Mouse (Mus musculus) neural tube, embryonic 14.5 days (tissue): ENCODE measurements around the gene Vmn1r23. TPM values are rescaled to one million over a fixed set of nuclear protein-coding genes. Genes with fewer than 3 reads are reported as not detected.
"Not testable (repeated sequence)": the region's sequence is repeated elsewhere in the genome, so short reads cannot be mapped to it uniquely, and the experiment has no call there.

Experiments used
- ATAC-seq: fragments of 200-750 bp; cut with Nextera tagmentation; 2 replicates; pipeline ENCODE4 v1.8.0; 2017; ENCODE audit warnings: low read depth, mild to moderate bottlenecking, moderate TSS enrichment, moderate library complexity
- H3K27ac ChIP-seq: fragments of 300-500 bp; sonication (generic); 2 replicates; pipeline ENCODE4 v1.5.1; 2014; ENCODE audit warnings: low read depth, mild to moderate bottlenecking, control low read depth, low read length, moderate library complexity, mixed read lengths
- H3K27me3 ChIP-seq: fragments of 300-500 bp; sonication (generic); 2 replicates; pipeline ENCODE4 v1.6.1; 2014; ENCODE audit warnings: low read length; ENCODE audit not compliant: control insufficient read depth, insufficient read depth
- H3K36me3 ChIP-seq: fragments of 300-500 bp; sonication (generic); 2 replicates; pipeline ENCODE4 v1.6.1; 2014; ENCODE audit warnings: low read length, mixed read lengths; ENCODE audit not compliant: control insufficient read depth, insufficient read depth
- H3K4me1 ChIP-seq: fragments of 300-500 bp; sonication (generic); 2 replicates; pipeline ENCODE4 v1.6.1; 2014; ENCODE audit warnings: low read length; ENCODE audit not compliant: control insufficient read depth, insufficient read depth
- H3K4me2 ChIP-seq: fragments of 300-500 bp; sonication (generic); 2 replicates; pipeline ENCODE4 v1.6.1; 2014; ENCODE audit warnings: mild to moderate bottlenecking, low read depth, low read length, control low read depth
- H3K4me3 ChIP-seq: fragments of 300-500 bp; sonication (generic); 2 replicates; pipeline ENCODE4 v1.5.1; 2014; ENCODE audit warnings: low read depth, low read length, control low read depth, mixed read lengths
- H3K9ac ChIP-seq: fragments of 300-500 bp; sonication (generic); replicated peaks from 2 replicates; pipeline ENCODE4 v1.6.1; 2014; ENCODE audit warnings: low read depth, mild to moderate bottlenecking, control low read depth, low read length, mixed read lengths
- H3K9me3 ChIP-seq: fragments of 300-500 bp; sonication (generic); 2 replicates; pipeline ENCODE4 v1.6.1; 2016; ENCODE audit warnings: low read length; ENCODE audit not compliant: control insufficient read depth
- WGBS: fragments of 180-500 bp; shearing (Covaris S2); extraction: QIAGEN DNeasy Blood & Tissue Kit; methylation state at CpG from one replicate; pipeline ENCODE4 v1.1.7; 2014; 5-methylcytosine and 5-hydroxymethylcytosine counted together
- polyA plus RNA-seq: library from polyadenylated mRNA; unstranded; fragments of >200 nt; fragmentation: Nextera tagmentation; extraction: Ambion mirVana; gene quantifications from 2 replicates; pipeline ENCODE4 v1.2.1, GENCODE M21; 2014

The Vmn1r23 gene
- polyA plus RNA-seq, result not detected in 2 replicates

DNA sequence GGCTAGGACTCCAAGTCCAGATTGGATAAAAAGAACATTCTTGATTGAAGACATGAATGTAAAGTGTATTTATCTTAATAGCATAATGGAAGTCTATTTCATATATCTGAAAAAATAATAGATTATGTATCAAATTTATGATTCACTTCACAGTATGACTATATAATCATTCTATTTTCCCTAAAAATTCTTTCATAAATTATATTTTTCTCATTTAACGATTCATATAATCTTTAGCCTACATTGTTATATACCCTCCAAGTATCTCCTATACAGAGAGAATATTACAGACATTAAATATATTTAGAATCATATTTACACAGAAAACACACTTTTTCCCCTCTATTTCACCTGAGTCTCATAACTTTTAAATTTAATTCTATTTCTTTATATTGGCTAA lies at the start of gene Vmn1r23:
Gene Vmn1r23, minus strand, starts transcription at position 101 of the 400 bp plus-strand sequence.
- no peaks in the 10 kb centered on the region for H3K9me3 ChIP-seq
- no peak within 1 kb of the TSS for H3K27ac ChIP-seq
- WGBS, result 96% methylated on average over 1 of the region's 1 CpGs
- H3K9ac ChIP-seq, result no peak within 1 kb of the TSS
- no peak within 1 kb of the TSS for H3K4me2 ChIP-seq
- H3K4me1 ChIP-seq, result no peaks in the 10 kb centered on the region
- H3K27me3 ChIP-seq, result no peaks in the 10 kb centered on the region
- H3K36me3 ChIP-seq, result no peaks in the 10 kb centered on the region
- H3K4me3 ChIP-seq, result no peak within 1 kb of the TSS
- ATAC-seq, result no peak

DNA sequence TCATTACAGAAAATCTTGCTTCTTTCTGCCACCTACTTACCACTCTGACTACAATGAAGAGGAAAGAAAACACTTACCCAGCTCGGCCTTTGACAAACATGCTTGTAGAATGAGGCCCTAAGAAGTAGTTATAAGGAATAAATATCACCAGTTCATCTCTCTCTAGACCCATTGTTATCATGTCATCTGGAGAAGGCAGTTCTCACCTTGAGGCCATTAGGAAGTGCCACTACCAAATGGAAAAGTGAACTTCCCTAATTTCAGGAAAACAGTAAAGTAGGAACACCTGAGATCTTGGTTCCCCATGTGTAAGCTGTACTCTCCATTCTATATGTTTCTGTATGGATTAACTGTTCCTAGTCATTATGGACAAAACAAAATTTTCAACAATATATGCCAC lies 34.8 kb upstream of the Vmn1r23 start, which contains the start of gene Vmn1r24:
Gene Vmn1r24, minus strand, starts transcription at position 101 of the 400 bp plus-strand sequence.
- ATAC-seq, H3K4me3 ChIP-seq, H3K27me3 ChIP-seq, H3K4me2 ChIP-seq, H3K9me3 ChIP-seq, H3K27ac ChIP-seq, H3K9ac ChIP-seq, H3K4me1 ChIP-seq, H3K36me3 ChIP-seq: not testable (repeated sequence)
- 84% methylated on average over 1 of the region's 1 CpGs for WGBS

DNA sequence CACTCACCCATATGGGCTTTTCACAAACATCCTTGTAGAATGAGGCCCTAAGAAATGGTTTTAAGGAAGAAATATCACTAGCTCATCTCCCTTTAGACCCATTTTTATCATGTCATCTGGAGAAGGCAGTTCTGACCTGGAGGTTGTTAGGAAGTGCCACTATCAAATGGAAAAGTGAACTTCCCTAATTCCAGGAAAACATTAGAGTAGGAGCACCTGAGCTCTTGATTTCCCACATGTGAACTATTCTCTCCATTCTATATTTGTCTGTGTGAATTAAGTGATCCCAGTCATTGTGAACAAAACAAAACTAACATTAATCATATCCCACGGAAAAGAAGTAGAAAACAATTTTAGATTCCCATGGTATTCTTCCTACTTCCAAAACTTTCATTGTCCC lies 18.7 kb downstream of the Vmn1r23 start, which contains the start of gene Vmn1r22:
Gene Vmn1r22, minus strand, starts transcription at position 101 of the 400 bp plus-strand sequence.
- Histone ChIP-seq H3K4me3 (no peak within 1 kb of the TSS), H3K27me3 (no peaks in the 10 kb centered on the region), H3K4me2 (no peak within 1 kb of the TSS), H3K9me3 (no peaks in the 10 kb centered on the region), H3K4me1 (no peaks in the 10 kb centered on the region), H3K27ac (no peak within 1 kb of the TSS), H3K9ac (no peak within 1 kb of the TSS), H3K36me3 (no peaks in the 10 kb centered on the region)
- 79% methylated on average over 1 of the region's 1 CpGs for WGBS
- ATAC-seq, result no peak

Other genes with a start within 250 kb of the Vmn1r23 start
- 20.4 and 21.8 TPM in 2 replicates for gene Pyurf, start 234.8 kb downstream of the Vmn1r23 start, polyA plus RNA-seq
- 96.8 and 100 TPM in 2 replicates for gene Lancl2, start 224.3 kb downstream of the Vmn1r23 start, polyA plus RNA-seq
- 91.4 and 148 TPM in 2 replicates for gene Vopp1, start 101.7 kb downstream of the Vmn1r23 start, polyA plus RNA-seq
- 0.16 TPM in 1 of 2 replicates, not detected in the other for gene Vmn1r21, start 76.5 kb downstream of the Vmn1r23 start, polyA plus RNA-seq
- gene Vmn1r22, start 18.8 kb downstream of the Vmn1r23 start, polyA plus RNA-seq, result not detected in 2 replicates
- not detected in 2 replicates for gene Vmn1r24, start 34.7 kb upstream of the Vmn1r23 start, polyA plus RNA-seq
- not detected in 2 replicates for gene Vmn1r25, start 54.0 kb upstream of the Vmn1r23 start, polyA plus RNA-seq
- not detected in 2 replicates for gene Vmn1r26, start 88.3 kb upstream of the Vmn1r23 start, polyA plus RNA-seq